Mouse (Mus musculus): Measurements from ENCODE around the gene Il12rb1. TPM values are rescaled to one million over a fixed set of nuclear protein-coding genes. Genes with fewer than 3 reads are reported as not detected.

Gene Il12rb1
- total RNA-seq, 2 experiments from 2014 or later = 0.07 TPM; not detected in 1

GRCm38 (mm10) chr8:70827010-70827409 lies 18.8 kb downstream of the Il12rb1 start:
- no peak for DNase-seq (ENCODE audit: low spot score)

- no peak for DNase-seq (ENCODE audit: low spot score)
These were observed 19.5 kb downstream of the Il12rb1 start for GRCm38 (mm10) chr8:70827796-70828195.

GRCm38 (mm10) chr8:70831517-70831916 lies 23.3 kb downstream of the Il12rb1 start:
- peak; percentile 89 for DNase-seq (ENCODE audit: low spot score)

GRCm38 (mm10) chr8:70832371-70832770 lies 24.1 kb downstream of the Il12rb1 start:
- peak; percentile 83 for DNase-seq (ENCODE audit: low spot score)

GRCm38 (mm10) chr8:70833018-70833482 lies 24.8 kb downstream of the Il12rb1 start:
- DNase-seq (ENCODE audit: low spot score) = peak; percentile 56

- DNase-seq (ENCODE audit: low spot score) = peak; percentile 95
These were observed 25.3 kb downstream of the Il12rb1 start for GRCm38 (mm10) chr8:70833520-70833919.

- DNase-seq (ENCODE audit: low spot score) = peak; percentile 83
These were observed 25.8 kb downstream of the Il12rb1 start for GRCm38 (mm10) chr8:70834071-70834470.

GRCm38 (mm10) chr8:70836666-70837065 lies 28.4 kb downstream of the Il12rb1 start:
- DNase-seq (ENCODE audit: low spot score) = no peak

- peak; percentile 57 for DNase-seq (ENCODE audit: low spot score)
These were observed 30.6 kb downstream of the Il12rb1 start for GRCm38 (mm10) chr8:70838654-70839407.

GRCm38 (mm10) chr8:70839408-70840351 lies 31.4 kb downstream of the Il12rb1 start, which contains the start of gene Arrdc2:
Gene Arrdc2, minus strand, starts transcription at chr8:70839720.
- peak; percentile 100 for DNase-seq (ENCODE audit: low spot score)

GRCm38 (mm10) chr8:70840590-70840989 lies 32.3 kb downstream of the Il12rb1 start:
- DNase-seq (ENCODE audit: low spot score) = no peak

GRCm38 (mm10) chr8:70841147-70842072 lies 33.2 kb downstream of the Il12rb1 start:
- peak; percentile 94 for DNase-seq (ENCODE audit: low spot score)

GRCm38 (mm10) chr8:70842484-70842883 lies 34.2 kb downstream of the Il12rb1 start:
- no peak for DNase-seq (ENCODE audit: low spot score)

- DNase-seq (ENCODE audit: low spot score) = no peak
These were observed 35.0 kb downstream of the Il12rb1 start for GRCm38 (mm10) chr8:70843214-70843773.

GRCm38 (mm10) chr8:70843941-70844340 lies 35.7 kb downstream of the Il12rb1 start:
- DNase-seq (ENCODE audit: low spot score) = no peak

- DNase-seq (ENCODE audit: low spot score) = peak; percentile 91
These were observed 36.3 kb downstream of the Il12rb1 start for GRCm38 (mm10) chr8:70844523-70844922.

- DNase-seq (ENCODE audit: low spot score) = no peak
These were observed 36.9 kb downstream of the Il12rb1 start for GRCm38 (mm10) chr8:70845108-70845507.

GRCm38 (mm10) chr8:70846371-70847154 lies 38.3 kb downstream of the Il12rb1 start:
- DNase-seq (ENCODE audit: low spot score) = no peak

GRCm38 (mm10) chr8:70849333-70849990 lies 41.2 kb downstream of the Il12rb1 start:
- DNase-seq (ENCODE audit: low spot score) = peak; percentile 84
